In the genomic region with DNA sequence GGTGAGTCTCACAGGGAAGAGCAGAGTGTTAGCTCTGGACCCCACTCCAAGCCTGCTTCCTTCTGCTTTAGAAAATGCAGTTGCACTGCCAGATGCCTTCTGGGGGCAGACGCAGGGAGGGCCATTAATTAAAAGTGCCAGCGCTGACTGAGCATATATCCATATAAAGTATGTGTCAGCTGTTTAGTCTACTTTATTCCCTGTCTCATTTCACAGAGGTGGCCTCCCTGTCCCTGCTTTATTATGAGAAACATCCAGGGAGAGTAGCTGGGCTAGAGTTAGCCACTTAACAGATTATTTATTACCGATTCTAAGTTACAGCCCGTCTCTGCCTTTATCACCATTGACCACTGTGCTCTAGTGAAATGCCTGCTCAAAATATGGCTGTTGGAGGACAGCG, we compare ENCODE assay signal across 24 mouse cellular contexts. TPM values are rescaled to one million over a fixed set of nuclear protein-coding genes. Genes with fewer than 3 reads are reported as not detected.
DNase-seq lines count a peak whose midpoint lies in the region; ATAC-seq and TF ChIP-seq lines count a peak whose summit lies in the region.
"Had no signal": no experiment of that assay in that cellular context is flagged by ENCODE, and none has a peak within 500 bp of the region (broad histone marks: within the 10 kb centered on the region; RNA-seq: fewer than 3 reads in every experiment).

No protein-coding gene starts in this region.

- peak; percentile 14 for DNase-seq in kidney, adult 11 months
- no peak for DNase-seq in kidney, adult 18-20 months
- no peak for DNase-seq in kidney, postnatal 0 days (ENCODE audit: low spot score)
- DNase-seq in neural tube, embryonic 10.5 days (ENCODE audit: extremely low spot score, low spot score), result no peak
- DNase-seq in gastrocnemius, adult 18-20 months (ENCODE audit: low spot score), result no peak
- DNase-seq: adrenal gland, adult 2 months; adrenal gland, postnatal 10 days; adrenal gland, postnatal 25 days; cerebellum, adult 11 months; cerebellum, adult 18-20 months; cerebellum, adult 8-10 months; cerebellum, adult 9-11 months; cerebellum, postnatal 14 days; cerebellum, postnatal 36 days; embryo, embryonic 11 days had no signal

- H3K27ac ChIP-seq in kidney, postnatal 0 days, result 0 out of 2 replicates have a peak overlapping the region, but pooled peaks have one; percentile 19
- no peak overlapping the region for H3K27ac ChIP-seq in kidney, embryonic 15.5 days
- H3K27ac ChIP-seq in neural tube, embryonic 13.5 days (replicated peaks), result 0 out of 2 replicates have a peak overlapping the region, but pooled peaks have one; percentile 6
- H3K27ac ChIP-seq in neural tube, embryonic 15.5 days (replicated peaks), result no peak overlapping the region
- H3K27ac ChIP-seq: embryonic facial prominence, embryonic 13.5 days; embryonic facial prominence, embryonic 15.5 days; forebrain, embryonic 10.5 days; forebrain, embryonic 12.5 days had no signal

- no peaks in the 10 kb centered on the region for H3K27me3 ChIP-seq in kidney, postnatal 0 days (ENCODE audit: insufficient read depth, low read length)
- H3K27me3 ChIP-seq in kidney, embryonic 15.5 days, result no peaks in the 10 kb centered on the region
- H3K27me3 ChIP-seq in neural tube, embryonic 13.5 days, result no peaks in the 10 kb centered on the region
- no peaks in the 10 kb centered on the region for H3K27me3 ChIP-seq in neural tube, embryonic 15.5 days (replicated peaks)
- H3K27me3 ChIP-seq: embryonic facial prominence, embryonic 13.5 days; embryonic facial prominence, embryonic 15.5 days; forebrain, embryonic 12.5 days had no signal

- ATAC-seq in kidney, postnatal 0 days (replicated peaks; ENCODE audit: low FRiP score, low read depth), result no peak
- ATAC-seq in kidney, embryonic 15.5 days (replicated peaks; ENCODE audit: low FRiP score), result no peak
- ATAC-seq in neural tube, embryonic 13.5 days (ENCODE audit: low read depth), result no peak
- peak; percentile 61; the same call in 1 of the 2 replicates for ATAC-seq in neural tube, embryonic 15.5 days (ENCODE audit: low FRiP score)
- ATAC-seq: forebrain, embryonic 14.5 days had no signal

- no peaks in the 10 kb centered on the region for H3K4me1 ChIP-seq in kidney, postnatal 0 days (replicated peaks; ENCODE audit: insufficient read depth, low read length)
- no peaks in the 10 kb centered on the region for H3K4me1 ChIP-seq in kidney, embryonic 15.5 days
- H3K4me1 ChIP-seq in neural tube, embryonic 13.5 days (replicated peaks), result no peaks in the 10 kb centered on the region; the same call in 1 of the 2 replicates
- H3K4me1 ChIP-seq in neural tube, embryonic 15.5 days, result no peaks in the 10 kb centered on the region
- H3K4me1 ChIP-seq: embryonic facial prominence, embryonic 13.5 days; embryonic facial prominence, embryonic 15.5 days; forebrain, embryonic 10.5 days; forebrain, embryonic 12.5 days had no signal

- H3K9me3 ChIP-seq in kidney, postnatal 0 days (replicated peaks; ENCODE audit: low read length), result no peaks in the 10 kb centered on the region
- H3K9me3 ChIP-seq in kidney, embryonic 15.5 days (replicated peaks), result no peaks in the 10 kb centered on the region
- no peaks in the 10 kb centered on the region for H3K9me3 ChIP-seq in neural tube, embryonic 13.5 days
- H3K9me3 ChIP-seq in neural tube, embryonic 15.5 days (replicated peaks), result no peaks in the 10 kb centered on the region
- H3K9me3 ChIP-seq: embryonic facial prominence, embryonic 13.5 days; embryonic facial prominence, embryonic 15.5 days; forebrain, embryonic 10.5 days; forebrain, embryonic 12.5 days had no signal

- H3K4me2 ChIP-seq in kidney, postnatal 0 days (ENCODE audit: low read length), result no peak overlapping the region
- H3K4me2 ChIP-seq in kidney, embryonic 15.5 days, result no peak overlapping the region
- no peak overlapping the region for H3K4me2 ChIP-seq in neural tube, embryonic 13.5 days
- H3K4me2 ChIP-seq in neural tube, embryonic 15.5 days, result no peak overlapping the region
- H3K4me2 ChIP-seq: embryonic facial prominence, embryonic 13.5 days; embryonic facial prominence, embryonic 15.5 days; forebrain, embryonic 12.5 days had no signal

- H3K9ac ChIP-seq in kidney, postnatal 0 days (ENCODE audit: low read depth, low read length), result no peak overlapping the region
- H3K9ac ChIP-seq in kidney, embryonic 15.5 days, result no peak overlapping the region
- no peak overlapping the region for H3K9ac ChIP-seq in neural tube, embryonic 13.5 days
- no peak overlapping the region for H3K9ac ChIP-seq in neural tube, embryonic 15.5 days (replicated peaks)
- H3K9ac ChIP-seq: embryonic facial prominence, embryonic 13.5 days; embryonic facial prominence, embryonic 15.5 days; forebrain, embryonic 12.5 days had no signal

- H3K36me3 ChIP-seq in kidney, postnatal 0 days (ENCODE audit: insufficient read depth, low read length), result peaks cover 61% of the 10 kb centered on the region
- peaks cover 99% of the 10 kb centered on the region for H3K36me3 ChIP-seq in kidney, embryonic 15.5 days
- H3K36me3 ChIP-seq in neural tube, embryonic 13.5 days, result peaks cover 51% of the 10 kb centered on the region
- H3K36me3 ChIP-seq in neural tube, embryonic 15.5 days, result peaks cover 12% of the 10 kb centered on the region; the same call in 1 of the 2 replicates

- TF ChIP-seq CTCF in kidney, postnatal 0 days (IDR thresholded peaks at IDR 0.05; ENCODE audit: low read depth), result no peak

- no peak overlapping the region for H3K4me3 ChIP-seq in kidney, postnatal 0 days (replicated peaks; ENCODE audit: low read depth, low read length)
- H3K4me3 ChIP-seq in kidney, embryonic 15.5 days (replicated peaks), result no peak overlapping the region
- no peak overlapping the region for H3K4me3 ChIP-seq in neural tube, embryonic 13.5 days
- H3K4me3 ChIP-seq in neural tube, embryonic 15.5 days (replicated peaks), result no peak overlapping the region
- H3K4me3 ChIP-seq: embryonic facial prominence, embryonic 13.5 days; embryonic facial prominence, embryonic 15.5 days; erythroblast, embryonic 14.5 days; forebrain, embryonic 10.5 days; forebrain, embryonic 12.5 days had no signal

- WGBS in kidney, postnatal 0 days, result 47% methylated on average over 5 of the region's 5 CpGs
- WGBS in kidney, embryonic 15.5 days, result 34% methylated on average over 5 of the region's 5 CpGs
- 68% methylated on average over 5 of the region's 5 CpGs for WGBS in neural tube, embryonic 13.5 days
- WGBS in neural tube, embryonic 15.5 days, result 66% methylated on average over 5 of the region's 5 CpGs

RNA-seq across cellular contexts. Expression of a gene that starts 19.2 kb away (rescaled TPM):
- polyA plus RNA-seq in kidney, postnatal 0 days (2015; fragmentation: Nextera tagmentation; extraction: Ambion mirVana), result 10.2 and 11.3 TPM in 2 replicates
- polyA plus RNA-seq in kidney, embryonic 15.5 days (2015; fragmentation: Nextera tagmentation; extraction: Ambion mirVana), result 16.8 and 18.7 TPM in 2 replicates
- polyA plus RNA-seq in neural tube, embryonic 13.5 days (2015; fragmentation: Nextera tagmentation; extraction: Ambion mirVana), result 16.0 and 17.0 TPM in 2 replicates
- 14.6 and 15.9 TPM in 2 replicates for polyA plus RNA-seq in neural tube, embryonic 15.5 days (2015; fragmentation: Nextera tagmentation; extraction: Ambion mirVana)
- total RNA-seq in gastrocnemius, adult 18-20 months (2021), result 10 to 100 TPM; 21.5 to 22.6 TPM

RNA-seq across cellular contexts. Expression of a gene that starts 19.3 kb away (rescaled TPM):
- polyA plus RNA-seq in kidney, postnatal 0 days (2015; fragmentation: Nextera tagmentation; extraction: Ambion mirVana), result 67.3 and 75.6 TPM in 2 replicates
- 123 and 126 TPM in 2 replicates for polyA plus RNA-seq in kidney, embryonic 15.5 days (2015; fragmentation: Nextera tagmentation; extraction: Ambion mirVana)
- 33.4 and 37.7 TPM in 2 replicates for polyA plus RNA-seq in neural tube, embryonic 13.5 days (2015; fragmentation: Nextera tagmentation; extraction: Ambion mirVana)
- polyA plus RNA-seq in neural tube, embryonic 15.5 days (2015; fragmentation: Nextera tagmentation; extraction: Ambion mirVana), result 18.5 and 36.8 TPM in 2 replicates
- 10 to 100 TPM; 28.6 to 31.3 TPM for total RNA-seq in gastrocnemius, adult 18-20 months (2021)

Comparison
In these comparisons a context has a peak if more than half of its experiments do, and no peak if none do; other contexts are left out.
1. H3K27ac ChIP-seq: peak in kidney, postnatal 0 days (single experiment) and neural tube, embryonic 13.5 days (single experiment); none in kidney, embryonic 15.5 days (single experiment) and neural tube, embryonic 15.5 days (single experiment).